Mouse (Mus musculus) thymus, adult 2 months (tissue): ENCODE measurements around the gene Fam50b.

ENCODE experiments used
- CTCF ChIP-seq: fragments of 200-500 bp; IDR thresholded peaks from 2 replicates; pipeline ENCODE4 v1.5.1; 2012; ENCODE audit warnings: mild to moderate bottlenecking, control low read depth, low read length, moderate library complexity, borderline replicate concordance; ENCODE audit not compliant: control insufficient read depth, poor library complexity, insufficient read depth; ENCODE audit errors: extremely low read depth
- POLR2A ChIP-seq: fragments of 200-500 bp; IDR thresholded peaks from 2 replicates; pipeline ENCODE4 v1.6.1; 2012; ENCODE audit warnings: mild to moderate bottlenecking, low read length, control low read depth, moderate library complexity; ENCODE audit not compliant: control insufficient read depth, poor library complexity, insufficient read depth; ENCODE audit errors: extremely low read depth

DNA sequence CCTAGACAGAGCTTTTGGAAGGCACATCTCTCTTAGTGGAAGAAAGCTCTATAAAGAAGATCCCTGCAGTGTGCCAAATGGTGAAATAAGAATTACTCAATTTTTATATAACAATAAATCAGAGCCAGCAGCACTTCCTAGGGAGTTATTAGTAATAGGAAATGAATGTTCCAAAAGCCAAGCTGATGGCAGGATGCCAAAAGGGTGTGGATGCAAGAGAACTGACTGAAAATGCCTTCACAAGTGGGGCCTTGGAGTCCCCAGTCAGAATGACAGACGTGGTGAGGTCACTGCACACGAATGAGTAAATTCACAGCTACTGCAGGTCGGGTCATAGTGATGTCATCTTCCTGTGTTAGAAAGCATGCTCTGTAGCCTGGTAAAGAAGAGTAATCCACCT is 25.7 kb upstream of the Fam50b start:
- TF ChIP-seq POLR2A (no peak), CTCF (no peak)
